Mouse (Mus musculus) liver, adult 2 months (tissue): ENCODE data around the gene Vps13a. TPM values are rescaled to one million over a fixed set of nuclear protein-coding genes. Genes with fewer than 3 reads are reported as not detected.
"Not testable (repeated sequence)": the region's sequence is repeated elsewhere in the genome, so short reads cannot be mapped to it uniquely, and the experiment has no call there.

Experiments
- DNase-seq: peaks from one replicate; pipeline ENCODE4 v3.0.0-alpha.2; 2011; ENCODE audit warnings: low read depth, low spot score; ENCODE audit errors: extremely low read depth
- H3K27ac ChIP-seq: fragments of 200-500 bp; replicated peaks from 2 replicates; pipeline ENCODE4 v1.5.1; 2012; ENCODE audit warnings: low read depth, mild to moderate bottlenecking, control low read depth, inconsistent platforms, low read length; ENCODE audit not compliant: insufficient read depth
- H3K27me3 ChIP-seq: fragments of 200-500 bp; 2 replicates; pipeline ENCODE4 v1.6.1; 2012; ENCODE audit warnings: mild to moderate bottlenecking, moderate library complexity, low read length, inconsistent platforms; ENCODE audit not compliant: control insufficient read depth, insufficient read depth
- H3K36me3 ChIP-seq: fragments of 200-500 bp; 2 replicates; pipeline ENCODE4 v1.6.1; 2012; ENCODE audit warnings: low read length, inconsistent platforms; ENCODE audit not compliant: control insufficient read depth, insufficient read depth
- H3K4me1 ChIP-seq: fragments of 200-500 bp; 2 replicates; pipeline ENCODE4 v1.6.1; 2011; ENCODE audit warnings: low read length; ENCODE audit not compliant: control insufficient read depth, insufficient read depth
- H3K4me3 ChIP-seq: fragments of 200-500 bp; 2 replicates; pipeline ENCODE4 v1.5.1; 2011; ENCODE audit warnings: low read depth, mild to moderate bottlenecking, control low read depth, low read length, moderate library complexity; ENCODE audit not compliant: insufficient read depth
- H3K79me2 ChIP-seq: fragments of 200-500 bp; 2 replicates; pipeline ENCODE4 v1.6.1; 2012; ENCODE audit warnings: inconsistent platforms, mild to moderate bottlenecking, low read length, moderate library complexity; ENCODE audit not compliant: control insufficient read depth, insufficient read depth
- H3K9ac ChIP-seq: fragments of 200-500 bp; 2 replicates; pipeline ENCODE4 v1.6.1; 2012; ENCODE audit warnings: low read depth, mild to moderate bottlenecking, control low read depth, inconsistent platforms, low read length
- CTCF ChIP-seq: fragments of 200-500 bp; IDR thresholded peaks from 2 replicates; pipeline ENCODE4 v1.5.1; 2011; ENCODE audit warnings: low read depth, low read length, control low read depth
- POLR2A ChIP-seq: fragments of 200-500 bp; IDR thresholded peaks from 2 replicates; pipeline ENCODE4 v1.6.1; 2011; ENCODE audit warnings: low read length, control low read depth; ENCODE audit not compliant: insufficient read depth; ENCODE audit errors: extremely low read depth
- WGBS: fragments of 180-500 bp; shearing (Covaris S2); methylation state at CpG from one replicate; pipeline ENCODE4 v1.1.7; 2018; 5-methylcytosine and 5-hydroxymethylcytosine counted together
- polyA plus RNA-seq: library from polyadenylated mRNA; depleted of rRNA; stranded (reverse); fragments of >200 nt; gene quantifications from 2 replicates; pipeline ENCODE4 v1.2.3, GENCODE M21; 2012
- total RNA-seq: library from RNA; depleted of rRNA; stranded (reverse); fragments of >200 nt; gene quantifications from 2 replicates; pipeline ENCODE4 v1.2.3, GENCODE M21; 2014

Gene Vps13a
- total and polyA plus RNA-seq, 2 experiments: 1.1 to 30.8 TPM

GRCm38 (mm10) chr19:16805102-16805501 is 24.4 kb upstream of the Vps13a start:
- H3K79me2 ChIP-seq: no peaks in the 10 kb centered on the region
- no peaks in the 10 kb centered on the region for H3K36me3 ChIP-seq
- 53% methylated on average over 3 of the region's 3 CpGs for whole genome bisulfite sequencing
- TF ChIP-seq CTCF (no peak), POLR2A (no peak)
- H3K4me1 ChIP-seq: no peaks in the 10 kb centered on the region
- no peak for DNase-seq
- no peak overlapping the region for H3K27ac ChIP-seq
- no peak overlapping the region for H3K4me3 ChIP-seq
- H3K9ac ChIP-seq: no peak overlapping the region
- H3K27me3 ChIP-seq: no peaks in the 10 kb centered on the region

GRCm38 (mm10) chr19:16804578-16804977 is 23.8 kb upstream of the Vps13a start:
- Histone ChIP-seq H3K36me3 (no peaks in the 10 kb centered on the region), H3K79me2 (no peaks in the 10 kb centered on the region), H3K27ac (no peak overlapping the region), H3K27me3 (no peaks in the 10 kb centered on the region), H3K4me3 (no peak overlapping the region), H3K4me1 (no peaks in the 10 kb centered on the region), H3K9ac (no peak overlapping the region)
- WGBS: 5% methylated on average over 4 of the region's 11 CpGs
- DNase-seq: no peak
- TF ChIP-seq POLR2A (no peak), CTCF (no peak)

- H3K27me3 ChIP-seq: no peaks in the 10 kb centered on the region
- no peak overlapping the region for H3K4me3 ChIP-seq
- H3K9ac ChIP-seq: no peak overlapping the region
- H3K36me3 ChIP-seq: no peaks in the 10 kb centered on the region
- WGBS: under 1% methylated on average over 3 of the region's 3 CpGs
- DNase-seq: peak; percentile 27
- no peaks in the 10 kb centered on the region for H3K79me2 ChIP-seq
- H3K4me1 ChIP-seq: no peaks in the 10 kb centered on the region
- H3K27ac ChIP-seq: no peak overlapping the region
- peak; percentile 45 for TF ChIP-seq CTCF
- TF ChIP-seq POLR2A: no peak
These were observed 22.0 kb upstream of the Vps13a start for GRCm38 (mm10) chr19:16802707-16803106.

GRCm38 (mm10) chr19:16802123-16802522 is 21.4 kb upstream of the Vps13a start:
- WGBS: 74% methylated on average over 3 of the region's 3 CpGs
- TF ChIP-seq POLR2A: no peak
- no peak for TF ChIP-seq CTCF
- Histone ChIP-seq H3K9ac (no peak overlapping the region), H3K27ac (no peak overlapping the region), H3K79me2 (no peaks in the 10 kb centered on the region), H3K4me3 (no peak overlapping the region), H3K36me3 (no peaks in the 10 kb centered on the region), H3K27me3 (no peaks in the 10 kb centered on the region), H3K4me1 (no peaks in the 10 kb centered on the region)
- DNase-seq: no peak

GRCm38 (mm10) chr19:16797923-16798322 is 17.2 kb upstream of the Vps13a start:
- H3K79me2 ChIP-seq: no peaks in the 10 kb centered on the region
- no peaks in the 10 kb centered on the region for H3K4me1 ChIP-seq
- no peak overlapping the region for H3K27ac ChIP-seq
- DNase-seq: no peak
- TF ChIP-seq CTCF (no peak), POLR2A (no peak)
- 71% methylated on average over 4 of the region's 4 CpGs for WGBS
- no peaks in the 10 kb centered on the region for H3K27me3 ChIP-seq
- H3K4me3 ChIP-seq: no peak overlapping the region
- H3K36me3 ChIP-seq: no peaks in the 10 kb centered on the region
- no peak overlapping the region for H3K9ac ChIP-seq

GRCm38 (mm10) chr19:16794486-16794885 is 13.8 kb upstream of the Vps13a start:
- H3K4me3 ChIP-seq, H3K36me3 ChIP-seq, DNase-seq, H3K27me3 ChIP-seq, H3K4me1 ChIP-seq, H3K79me2 ChIP-seq, H3K27ac ChIP-seq, H3K9ac ChIP-seq: not testable (repeated sequence)
- WGBS: 85% methylated on average over 3 of the region's 3 CpGs
